Mouse (Mus musculus): ENCODE measurements around the gene Ccdc50.

Gene Ccdc50

GRCm38 (mm10) chr16:27388761-27389451 lies at the start of gene Ccdc50:
TSS of gene Ccdc50 (plus strand) at chr16:27388869.
- peak; percentile 79 to 80 for DNase-seq (ENCODE audit: low spot score in 2 of 2)

GRCm38 (mm10) chr16:27347521-27347920 lies 41.1 kb upstream of the Ccdc50 start:
- no peak for DNase-seq (ENCODE audit: low spot score in 2 of 2)

- no peak for DNase-seq (ENCODE audit: low spot score in 2 of 2)
These were observed 40.3 kb upstream of the Ccdc50 start for GRCm38 (mm10) chr16:27348359-27348758.

- no peak for DNase-seq (ENCODE audit: low spot score in 2 of 2)
These were observed 39.4 kb upstream of the Ccdc50 start for GRCm38 (mm10) chr16:27349235-27349634.

GRCm38 (mm10) chr16:27349878-27350532 lies 38.7 kb upstream of the Ccdc50 start:
- DNase-seq (ENCODE audit: low spot score in 2 of 2) = no peak

- peak; percentile 1 to 4 for DNase-seq (ENCODE audit: low spot score in 2 of 2)
These were observed 34.2 kb upstream of the Ccdc50 start for GRCm38 (mm10) chr16:27354464-27354863.

- DNase-seq (ENCODE audit: low spot score in 2 of 2) = no peak
These were observed 28.6 kb upstream of the Ccdc50 start for GRCm38 (mm10) chr16:27360059-27360458.

- no peak for DNase-seq (ENCODE audit: low spot score in 2 of 2)
These were observed 18.5 kb upstream of the Ccdc50 start, which contains the start of gene Uts2b for GRCm38 (mm10) chr16:27370191-27370590. TSS of gene Uts2b (minus strand) at chr16:27370239.

- no peak for DNase-seq (ENCODE audit: low spot score in 2 of 2)
These were observed 18.0 kb upstream of the Ccdc50 start for GRCm38 (mm10) chr16:27370700-27371099.

- no peak for DNase-seq (ENCODE audit: low spot score in 2 of 2)
These were observed 14.5 kb upstream of the Ccdc50 start for GRCm38 (mm10) chr16:27374139-27374538.

- DNase-seq (ENCODE audit: low spot score in 2 of 2) = no peak
These were observed 13.4 kb upstream of the Ccdc50 start for GRCm38 (mm10) chr16:27375318-27375717.

- no peak for DNase-seq (ENCODE audit: low spot score in 2 of 2)
These were observed 12.1 kb upstream of the Ccdc50 start for GRCm38 (mm10) chr16:27376556-27376955.

- no peak for DNase-seq (ENCODE audit: low spot score in 2 of 2)
These were observed 6.5 kb upstream of the Ccdc50 start for GRCm38 (mm10) chr16:27382217-27382616.

- DNase-seq (ENCODE audit: low spot score in 2 of 2) = peak; percentile 39 to 60
These were observed 3.6 kb upstream of the Ccdc50 start for GRCm38 (mm10) chr16:27384893-27385603.

GRCm38 (mm10) chr16:27385649-27386048 lies 3.0 kb upstream of the Ccdc50 start:
- no peak for DNase-seq (ENCODE audit: low spot score in 2 of 2)

- no peak for DNase-seq (ENCODE audit: low spot score in 2 of 2)
These were observed 1.7 kb upstream of the Ccdc50 start for GRCm38 (mm10) chr16:27386850-27387407.

- no peak for DNase-seq (ENCODE audit: low spot score in 2 of 2)
These were observed 746 bp upstream of the Ccdc50 start for GRCm38 (mm10) chr16:27387634-27388611.

GRCm38 (mm10) chr16:27389534-27390282 lies 1.0 kb downstream of the Ccdc50 start:
- no peak for DNase-seq (ENCODE audit: low spot score in 2 of 2)

GRCm38 (mm10) chr16:27390306-27390705 lies 1.6 kb downstream of the Ccdc50 start:
- no peak for DNase-seq (ENCODE audit: low spot score in 2 of 2)

- DNase-seq (ENCODE audit: low spot score in 2 of 2) = no peak
These were observed 3.2 kb downstream of the Ccdc50 start for GRCm38 (mm10) chr16:27391845-27392244.
